Mouse (Mus musculus) forebrain, embryonic 10.5 days (tissue): ENCODE data around the gene Ceacam3. TPM values are rescaled to one million over a fixed set of nuclear protein-coding genes. Genes with fewer than 3 reads are reported as not detected.
"Not testable (repeated sequence)": the region's sequence is repeated elsewhere in the genome, so short reads cannot be mapped to it uniquely, and the experiment has no call there.

ENCODE experiments used
- DNase-seq: peaks from one replicate; pipeline ENCODE4 v3.0.0-alpha.2; 2017; ENCODE audit warnings: low spot score; ENCODE audit errors: extremely low spot score
- H3K27ac ChIP-seq: fragments of 300-500 bp; sonication (generic); 2 replicates; pipeline ENCODE4 v1.5.1; 2016; ENCODE audit warnings: mild to moderate bottlenecking
- H3K27me3 ChIP-seq: fragments of 300-500 bp; sonication (generic); 2 replicates; pipeline ENCODE4 v1.6.1; 2016; ENCODE audit warnings: mild to moderate bottlenecking; ENCODE audit not compliant: poor library complexity, severe bottlenecking
- H3K36me3 ChIP-seq: fragments of 300-500 bp; sonication (generic); replicated peaks from 2 replicates; pipeline ENCODE4 v1.6.1; 2016; ENCODE audit warnings: mild to moderate bottlenecking, moderate library complexity
- H3K4me1 ChIP-seq: fragments of 300-500 bp; sonication (generic); 2 replicates; pipeline ENCODE4 v1.6.1; 2016
- H3K4me3 ChIP-seq: fragments of 300-500 bp; sonication (generic); 2 replicates; pipeline ENCODE4 v1.5.1; 2016; ENCODE audit warnings: mild to moderate bottlenecking, moderate library complexity
- H3K9me3 ChIP-seq: fragments of 300-500 bp; sonication (generic); 2 replicates; pipeline ENCODE4 v1.6.1; 2016; ENCODE audit warnings: mild to moderate bottlenecking, moderate library complexity
- WGBS: fragments of 180-500 bp; shearing (Covaris S2); methylation state at CpG from one replicate; pipeline ENCODE4 v1.1.7; 2016; 5-methylcytosine and 5-hydroxymethylcytosine counted together
- polyA plus RNA-seq: library from polyadenylated mRNA; unstranded; fragments of >200 nt; fragmentation: Nextera tagmentation; extraction: Ambion mirVana; gene quantifications from 2 replicates; pipeline ENCODE4 v1.2.1, GENCODE M21; 2016

Ceacam3 gene
- polyA plus RNA-seq = not detected in 2 replicates

DNA sequence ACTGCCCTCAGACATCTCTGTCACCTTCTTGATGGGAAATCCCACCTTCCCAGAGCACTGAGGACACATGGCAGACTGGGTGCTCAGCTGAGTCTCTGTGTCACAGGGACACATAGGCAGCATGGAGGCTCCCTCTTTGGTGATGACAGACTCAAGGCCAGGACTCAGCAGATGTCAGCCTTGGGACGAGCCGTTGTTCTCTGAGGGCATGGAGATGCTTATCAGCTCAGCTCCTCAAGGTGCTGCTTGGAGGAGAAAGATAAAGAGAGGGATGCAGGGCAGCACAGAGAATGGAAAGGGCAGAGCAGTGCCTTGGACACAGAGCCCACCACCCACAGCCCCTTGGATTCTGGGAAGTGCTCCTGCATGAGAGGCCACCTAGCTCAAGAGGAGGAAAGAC lies at the start of gene Ceacam3:
Gene Ceacam3 (plus strand): TSS at position 352 of the 400 bp plus-strand sequence.
- peaks cover 48% of the 10 kb centered on the region for H3K9me3 ChIP-seq
- no peaks in the 10 kb centered on the region for H3K36me3 ChIP-seq
- WGBS = 93% methylated on average over 2 of the region's 2 CpGs
- no peak within 1 kb of the TSS for H3K27ac ChIP-seq
- no peaks in the 10 kb centered on the region for H3K4me1 ChIP-seq
- H3K27me3 ChIP-seq = no peaks in the 10 kb centered on the region
- no peak within 1 kb of the TSS for H3K4me3 ChIP-seq
- no peak for DNase-seq

DNA sequence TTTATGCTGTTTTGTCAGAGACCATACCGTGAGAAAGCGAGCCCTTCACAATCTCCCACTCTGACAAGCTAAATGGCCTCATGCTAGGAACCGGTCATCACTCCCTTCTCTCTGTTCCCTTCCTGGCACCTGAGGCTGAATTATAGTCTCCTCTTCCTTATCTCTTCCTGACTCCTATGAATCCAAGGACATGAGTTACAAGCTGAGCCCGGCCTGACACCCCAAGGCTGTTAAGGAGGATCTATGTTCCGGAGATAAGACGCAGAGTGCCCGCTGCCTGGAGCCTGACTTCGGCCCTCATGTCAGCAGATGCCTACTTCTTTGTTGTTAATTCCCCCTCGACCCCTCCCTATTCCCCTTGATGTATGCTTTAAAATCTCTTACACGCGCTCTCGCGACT lies 48.5 kb upstream of the Ceacam3 start:
- not testable (repeated sequence) for H3K4me3 ChIP-seq, H3K4me1 ChIP-seq, H3K36me3 ChIP-seq, H3K27me3 ChIP-seq, H3K27ac ChIP-seq, DNase-seq, H3K9me3 ChIP-seq
- WGBS = 90% methylated on average over 13 of the region's 13 CpGs

DNA sequence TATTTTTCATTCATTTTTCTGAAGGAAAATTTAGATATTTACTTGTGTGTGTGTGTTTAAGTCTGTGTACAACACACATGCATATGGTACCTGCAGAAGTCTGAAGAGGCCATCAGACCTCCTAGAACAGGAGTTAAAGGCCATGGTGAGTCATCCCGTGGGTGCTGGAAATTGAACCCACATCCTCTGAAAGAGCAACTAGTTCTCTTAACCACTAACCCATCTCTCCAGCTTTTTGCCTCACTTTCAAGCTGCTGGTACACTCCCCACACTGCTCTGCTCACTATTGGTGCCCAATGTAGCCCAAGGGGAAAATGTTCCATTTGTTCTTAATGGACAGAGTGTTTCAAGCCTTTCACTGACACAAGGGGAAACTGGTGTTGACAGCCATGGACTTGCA lies 14.8 kb upstream of the Ceacam3 start:
- H3K27ac ChIP-seq = no peak overlapping the region
- H3K9me3 ChIP-seq = peaks cover 24% of the 10 kb centered on the region; the same call in 1 of the 2 replicates
- WGBS = 87% methylated on average over 1 of the region's 1 CpGs
- H3K4me3 ChIP-seq = no peak overlapping the region
- no peak for DNase-seq
- no peaks in the 10 kb centered on the region for H3K27me3 ChIP-seq
- no peaks in the 10 kb centered on the region for H3K36me3 ChIP-seq
- no peaks in the 10 kb centered on the region for H3K4me1 ChIP-seq

DNA sequence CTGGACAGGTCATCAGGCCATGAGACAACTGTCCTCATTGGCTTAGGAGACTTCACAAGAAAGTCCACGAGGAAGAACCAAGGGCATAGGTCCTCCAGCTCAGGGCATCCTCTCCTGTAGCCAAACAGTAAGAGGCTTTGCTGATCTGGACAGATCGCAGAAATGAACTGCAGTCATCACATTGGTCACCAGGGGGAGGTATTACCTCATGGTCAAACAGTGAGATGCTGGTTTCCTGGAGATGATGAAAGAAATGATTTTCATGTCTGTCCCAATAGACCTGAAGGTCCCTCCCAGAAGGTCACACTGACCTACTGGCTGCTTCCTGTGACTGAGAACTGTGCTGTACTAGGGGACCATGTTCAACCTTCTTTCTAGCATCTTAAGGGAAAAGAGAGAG lies 5.6 kb downstream of the Ceacam3 start:
- peaks cover 51% of the 10 kb centered on the region for H3K9me3 ChIP-seq
- no peaks in the 10 kb centered on the region for H3K4me1 ChIP-seq
- no peak overlapping the region for H3K4me3 ChIP-seq
- H3K27me3 ChIP-seq = no peaks in the 10 kb centered on the region
- no peaks in the 10 kb centered on the region for H3K36me3 ChIP-seq
- H3K27ac ChIP-seq = no peak overlapping the region
- WGBS = 35% methylated on average over 2 of the region's 2 CpGs
- no peak for DNase-seq

DNA sequence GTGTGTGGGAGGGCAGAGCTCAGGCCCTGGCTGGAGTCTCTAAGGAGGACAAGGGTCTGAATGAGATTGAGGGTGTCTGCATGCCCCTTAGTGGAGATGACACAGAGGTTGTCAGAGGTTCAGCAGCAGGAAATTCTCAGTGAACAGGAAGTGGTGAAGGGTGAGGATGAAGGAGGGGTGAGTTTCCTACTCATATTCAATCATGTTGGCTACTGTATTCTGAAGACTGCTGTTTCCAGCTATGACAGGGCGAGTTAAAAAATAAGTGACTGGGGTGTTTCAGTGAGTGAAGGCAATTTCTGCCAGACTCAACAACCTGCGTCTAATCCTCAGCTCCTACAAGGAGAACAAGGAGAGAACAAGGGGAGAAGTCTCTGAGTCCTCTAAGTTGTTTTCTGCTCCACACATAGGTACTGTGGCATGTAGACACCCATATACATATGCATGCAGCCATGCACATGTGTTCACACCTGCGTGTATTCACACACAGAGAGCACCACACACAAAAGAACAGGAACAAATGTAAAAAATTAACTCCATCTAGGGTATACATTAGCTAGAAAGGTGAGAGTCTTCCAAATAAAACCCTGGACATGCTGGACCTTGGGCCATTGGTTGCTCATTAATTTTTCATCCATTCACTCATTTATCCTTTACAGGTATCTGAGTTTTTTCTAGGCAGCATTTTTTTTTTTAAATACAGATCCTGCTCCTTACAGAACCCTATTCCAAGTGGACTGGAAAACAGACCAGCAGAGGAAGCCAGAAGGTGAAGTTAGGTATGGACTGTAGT lies 7.0 kb downstream of the Ceacam3 start:
- no peak for DNase-seq
- Histone ChIP-seq H3K36me3 (no peaks in the 10 kb centered on the region), H3K4me3 (no peak overlapping the region), H3K27me3 (no peaks in the 10 kb centered on the region), H3K4me1 (no peaks in the 10 kb centered on the region), H3K27ac (no peak overlapping the region), H3K9me3 (peaks cover 62% of the 10 kb centered on the region)
- WGBS = 80% methylated on average over 3 of the region's 3 CpGs

DNA sequence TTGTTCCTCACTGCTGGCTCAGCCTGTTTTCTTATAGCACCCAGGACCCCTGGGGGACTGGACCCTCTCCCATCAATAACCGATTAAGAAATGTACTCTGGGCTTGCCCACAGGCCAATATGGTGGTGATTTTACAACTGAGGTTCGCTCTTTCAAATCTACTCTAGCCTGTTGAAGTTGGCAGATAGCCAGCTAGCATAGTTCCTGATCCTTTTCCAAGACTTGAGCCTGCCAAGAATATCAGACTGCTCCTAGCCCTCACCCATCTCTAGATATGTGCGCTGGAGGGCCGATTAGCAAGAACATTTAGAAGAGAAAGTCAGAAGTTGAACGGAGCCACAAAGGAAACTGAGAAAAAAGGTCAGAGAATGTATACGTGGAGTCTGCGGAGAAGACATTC lies 8.9 kb downstream of the Ceacam3 start:
- H3K4me1 ChIP-seq = no peaks in the 10 kb centered on the region
- DNase-seq = no peak
- H3K9me3 ChIP-seq = peaks cover 71% of the 10 kb centered on the region

DNA sequence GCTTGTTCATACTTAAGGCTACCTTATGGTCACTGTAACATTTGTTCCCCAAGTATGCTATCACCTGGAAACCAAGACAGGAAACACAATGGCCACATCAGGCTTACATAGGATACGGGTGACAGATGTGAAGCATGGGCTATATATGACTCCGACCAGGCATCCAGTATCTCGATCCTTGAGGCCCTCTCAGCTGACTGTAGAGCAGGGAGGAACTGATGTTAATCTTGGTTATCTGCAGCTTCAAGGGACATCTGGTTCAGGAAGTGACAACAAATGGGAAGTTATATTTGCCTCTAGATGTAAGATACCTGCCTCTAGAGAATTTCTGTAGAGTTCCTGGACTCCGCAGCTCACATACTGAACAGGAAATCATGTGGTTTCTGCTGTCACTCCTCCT lies 21.7 kb downstream of the Ceacam3 start:
- Histone ChIP-seq H3K27me3 (no peaks in the 10 kb centered on the region), H3K4me3 (no peak overlapping the region), H3K9me3 (peaks cover 53% of the 10 kb centered on the region), H3K27ac (no peak overlapping the region), H3K36me3 (no peaks in the 10 kb centered on the region), H3K4me1 (no peaks in the 10 kb centered on the region)
- 90% methylated on average over 4 of the region's 4 CpGs for WGBS
- DNase-seq = no peak

More for the DNA sequence above, 8.9 kb downstream of the Ceacam3 start:
- Histone ChIP-seq H3K36me3 (no peaks in the 10 kb centered on the region), H3K4me3 (no peak overlapping the region), H3K27ac (no peak overlapping the region), H3K27me3 (no peaks in the 10 kb centered on the region)
- 88% methylated on average over 7 of the region's 7 CpGs for WGBS

DNA sequence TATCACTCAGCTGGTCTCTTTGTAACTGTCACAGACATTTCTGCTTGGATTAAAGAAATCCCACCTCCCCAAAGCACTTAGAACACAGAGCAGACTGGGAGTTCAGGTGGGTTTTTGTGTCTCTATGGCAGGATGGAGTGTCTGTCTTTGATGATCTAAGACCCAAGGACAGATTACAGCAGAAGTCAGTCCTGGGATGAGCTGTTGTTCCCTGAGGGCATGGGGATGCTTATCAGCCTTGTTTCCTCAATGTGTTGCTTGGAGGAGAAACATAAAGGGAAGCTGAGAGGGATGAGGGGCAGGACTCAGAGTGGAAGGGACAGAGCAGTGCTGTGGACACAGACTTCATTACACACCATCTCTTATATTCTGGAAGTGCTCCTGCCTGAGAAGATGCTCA lies 53.1 kb downstream of the Ceacam3 start, which contains the start of gene Psg29:
Gene Psg29 (plus strand): TSS at position 301 of the 400 bp plus-strand sequence.
- DNase-seq = no peak
- H3K4me3 ChIP-seq = no peak within 1 kb of the TSS
- no peaks in the 10 kb centered on the region for H3K36me3 ChIP-seq

DNA sequence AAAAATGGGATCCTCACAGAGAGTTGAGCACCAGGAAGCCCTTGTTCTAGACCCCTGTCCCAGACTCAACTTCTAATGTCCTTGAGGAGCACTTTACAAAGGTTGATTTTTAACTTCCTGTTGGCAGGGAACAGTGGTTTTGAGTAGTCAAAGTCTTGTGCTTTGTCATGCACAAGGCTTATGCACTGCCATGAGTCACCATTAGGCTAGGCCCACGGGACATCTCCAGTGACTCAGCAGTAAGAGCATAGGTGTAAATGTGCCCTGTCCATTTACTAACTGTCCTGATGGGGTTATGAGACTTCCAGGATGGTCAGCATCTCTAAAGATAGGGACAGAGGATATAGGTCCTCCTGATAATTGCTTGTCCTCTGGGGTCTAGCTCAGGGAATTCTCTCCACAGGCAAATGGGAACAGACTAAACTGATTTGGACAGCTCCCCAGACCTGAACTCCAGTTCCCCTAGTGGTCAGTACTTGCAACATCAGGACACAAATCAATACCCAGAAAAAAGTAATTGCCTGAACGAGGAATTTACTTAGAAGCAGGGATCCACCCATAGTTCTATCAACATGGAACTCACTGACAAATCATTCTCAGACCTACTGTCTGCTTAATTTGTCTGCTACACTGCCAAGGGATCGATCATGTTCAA lies 55.6 kb downstream of the Ceacam3 start:
- Histone ChIP-seq H3K27ac (no peak overlapping the region), H3K4me1 (no peaks in the 10 kb centered on the region), H3K4me3 (no peak overlapping the region), H3K9me3 (peaks cover 74% of the 10 kb centered on the region), H3K27me3 (no peaks in the 10 kb centered on the region), H3K36me3 (no peaks in the 10 kb centered on the region)
- 72% methylated on average over 3 of the region's 3 CpGs for whole genome bisulfite sequencing
- DNase-seq = no peak

More for the DNA sequence above, 53.1 kb downstream of the Ceacam3 start, which contains the start of gene Psg29:
- Histone ChIP-seq H3K27ac (no peak within 1 kb of the TSS), H3K4me1 (no peaks in the 10 kb centered on the region), H3K27me3 (no peaks in the 10 kb centered on the region), H3K9me3 (peaks cover 73% of the 10 kb centered on the region)

Other genes with a start within 250 kb of the Ceacam3 start
- gene Ptgir, start 243.8 kb upstream of the Ceacam3 start, polyA plus RNA-seq = 0.10 TPM in 2 replicates
- 156 and 163 TPM in 2 replicates for gene Calm3, start 226.2 kb upstream of the Ceacam3 start, polyA plus RNA-seq
- 4.3 and 6.8 TPM in 2 replicates for gene Pnmal2, start 205.6 kb upstream of the Ceacam3 start, polyA plus RNA-seq
- gene Pnmal1, start 190.6 kb upstream of the Ceacam3 start, polyA plus RNA-seq = 7.3 and 9.3 TPM in 2 replicates
- 1.2 and 1.4 TPM in 2 replicates for gene Gm42372, start 167.2 kb upstream of the Ceacam3 start, polyA plus RNA-seq
- gene Ccdc8, start 157.6 kb upstream of the Ceacam3 start, polyA plus RNA-seq = 7.8 and 8.9 TPM in 2 replicates
- 149 and 150 TPM in 2 replicates for gene Ppp5c, start 122.4 kb upstream of the Ceacam3 start, polyA plus RNA-seq
- 4.3 and 5.3 TPM in 2 replicates for gene Hif3a, start 87.9 kb upstream of the Ceacam3 start, polyA plus RNA-seq
- 0.11 and 0.12 TPM in 2 replicates for gene Psg16, start 76.2 kb upstream of the Ceacam3 start, polyA plus RNA-seq
- gene Psg29, start 53.2 kb downstream of the Ceacam3 start, polyA plus RNA-seq = not detected in 2 replicates